Comparison of ENCODE assay signal across 8 mouse cellular contexts in genomic region chr15:11038476-11038875, GRCm38 (mm10). TPM values are rescaled to one million over a fixed set of nuclear protein-coding genes. Genes with fewer than 3 reads are reported as not detected.
A peak's percentile ranks its signal among the peaks of the same experiment; 100 is the strongest.
DNase-seq lines count a peak whose midpoint lies in the region; ATAC-seq lines count a peak whose summit lies in the region.

No protein-coding gene starts in this region.

- peaks cover 17% of the 10 kb centered on the region for H3K4me1 ChIP-seq in midbrain, embryonic 11.5 days (ENCODE audit: control insufficient read depth, insufficient read depth, low read length)
- H3K4me1 ChIP-seq in midbrain, embryonic 13.5 days (replicated peaks), result peaks cover 25% of the 10 kb centered on the region
- peaks cover 25% of the 10 kb centered on the region for H3K4me1 ChIP-seq in hindbrain, embryonic 13.5 days (replicated peaks)
- H3K4me1 ChIP-seq in limb, embryonic 13.5 days, result peaks cover 28% of the 10 kb centered on the region

- peaks cover 44% of the 10 kb centered on the region for H3K27me3 ChIP-seq in midbrain, embryonic 11.5 days (ENCODE audit: control insufficient read depth, insufficient read depth, low read length)
- H3K27me3 ChIP-seq in midbrain, embryonic 13.5 days, result peaks cover 54% of the 10 kb centered on the region
- H3K27me3 ChIP-seq in hindbrain, embryonic 13.5 days, result peaks cover 52% of the 10 kb centered on the region
- H3K27me3 ChIP-seq in limb, embryonic 13.5 days, result peaks cover 49% of the 10 kb centered on the region

- WGBS in midbrain, embryonic 11.5 days, result 3% methylated on average over 12 of the region's 12 CpGs
- WGBS in midbrain, embryonic 13.5 days, result 3% methylated on average over 12 of the region's 12 CpGs
- 2% methylated on average over 12 of the region's 12 CpGs for WGBS in hindbrain, embryonic 13.5 days
- 2% methylated on average over 12 of the region's 12 CpGs for WGBS in limb, embryonic 13.5 days

- DNase-seq in cerebellum, adult 18-20 months, result peak; percentile 5 to 42
- no peak for DNase-seq in cerebellum, adult 11-12 months
- DNase-seq in midbrain, embryonic 11.5 days (ENCODE audit: low spot score, missing footprints), result peak; percentile 98
- peak; percentile 13 for DNase-seq in c-Kit-positive CD71-positive TER-119-positive erythroid progenitor cells, embryonic 14.5 days (ENCODE audit: low spot score)
- peak; percentile 40 for DNase-seq in skeletal muscle tissue, adult 2 months (ENCODE audit: low read depth, low spot score)

- H3K4me2 ChIP-seq in midbrain, embryonic 11.5 days, result no peak overlapping the region
- H3K4me2 ChIP-seq in midbrain, embryonic 13.5 days (replicated peaks), result no peak overlapping the region
- peak overlapping the region; percentile 80; the same call in 1 of the 2 replicates for H3K4me2 ChIP-seq in hindbrain, embryonic 13.5 days
- H3K4me2 ChIP-seq in limb, embryonic 13.5 days (replicated peaks), result peak overlapping the region; percentile 25; the same call in 1 of the 2 replicates

- ATAC-seq in midbrain, embryonic 11.5 days (ENCODE audit: low FRiP score), result no peak
- ATAC-seq in midbrain, embryonic 13.5 days, result no peak
- ATAC-seq in hindbrain, embryonic 13.5 days (ENCODE audit: low FRiP score), result no peak
- ATAC-seq in limb, embryonic 13.5 days (ENCODE audit: low FRiP score, low read depth), result no peak

- no peak overlapping the region for H3K27ac ChIP-seq in midbrain, embryonic 11.5 days (ENCODE audit: low read depth, low read length)
- H3K27ac ChIP-seq in midbrain, embryonic 13.5 days, result no peak overlapping the region
- H3K27ac ChIP-seq in hindbrain, embryonic 13.5 days, result no peak overlapping the region
- no peak overlapping the region for H3K27ac ChIP-seq in limb, embryonic 13.5 days

- H3K9me3 ChIP-seq in midbrain, embryonic 11.5 days (ENCODE audit: control insufficient read depth, low read length), result no peaks in the 10 kb centered on the region
- H3K9me3 ChIP-seq in midbrain, embryonic 13.5 days, result no peaks in the 10 kb centered on the region
- no peaks in the 10 kb centered on the region for H3K9me3 ChIP-seq in hindbrain, embryonic 13.5 days
- H3K9me3 ChIP-seq in limb, embryonic 13.5 days, result no peaks in the 10 kb centered on the region

- no peak overlapping the region for H3K4me3 ChIP-seq in midbrain, embryonic 11.5 days (ENCODE audit: low read depth, low read length)
- no peak overlapping the region for H3K4me3 ChIP-seq in midbrain, embryonic 13.5 days (replicated peaks)
- H3K4me3 ChIP-seq in hindbrain, embryonic 13.5 days, result no peak overlapping the region; the same call in 1 of the 2 replicates
- no peak overlapping the region for H3K4me3 ChIP-seq in limb, embryonic 13.5 days

- no peaks in the 10 kb centered on the region for H3K36me3 ChIP-seq in midbrain, embryonic 11.5 days (ENCODE audit: control insufficient read depth, insufficient read depth, low read length)
- no peaks in the 10 kb centered on the region for H3K36me3 ChIP-seq in midbrain, embryonic 13.5 days
- no peaks in the 10 kb centered on the region for H3K36me3 ChIP-seq in hindbrain, embryonic 13.5 days
- H3K36me3 ChIP-seq in limb, embryonic 13.5 days, result no peaks in the 10 kb centered on the region

- no peak overlapping the region for H3K9ac ChIP-seq in midbrain, embryonic 11.5 days (ENCODE audit: low read length)
- H3K9ac ChIP-seq in midbrain, embryonic 13.5 days (replicated peaks), result no peak overlapping the region
- no peak overlapping the region for H3K9ac ChIP-seq in hindbrain, embryonic 13.5 days
- H3K9ac ChIP-seq in limb, embryonic 13.5 days, result no peak overlapping the region

RNA-seq across cellular contexts. Expression of gene Rxfp3, which starts 0.7 kb away (rescaled TPM):
- 1.0 and 1.4 TPM in 2 replicates for polyA plus RNA-seq in midbrain, embryonic 11.5 days (2014; fragmentation: Nextera tagmentation; extraction: Ambion mirVana)
- polyA plus RNA-seq in midbrain, embryonic 13.5 days (2015; fragmentation: Nextera tagmentation; extraction: Ambion mirVana), result 1.2 and 1.3 TPM in 2 replicates
- polyA plus RNA-seq in hindbrain, embryonic 13.5 days (2015; fragmentation: Nextera tagmentation; extraction: Ambion mirVana), result 3.9 and 4.2 TPM in 2 replicates
- polyA plus RNA-seq in limb, embryonic 13.5 days (2015; fragmentation: Nextera tagmentation; extraction: Ambion mirVana), result 1.1 and 1.4 TPM in 2 replicates

RNA-seq across cellular contexts. Expression of gene Adamts12, which starts 26.1 kb away (rescaled TPM):
- polyA plus RNA-seq in midbrain, embryonic 11.5 days (2014; fragmentation: Nextera tagmentation; extraction: Ambion mirVana), result 2.3 and 2.9 TPM in 2 replicates
- polyA plus RNA-seq in midbrain, embryonic 13.5 days (2015; fragmentation: Nextera tagmentation; extraction: Ambion mirVana), result 1.4 and 1.5 TPM in 2 replicates
- 2.1 and 2.4 TPM in 2 replicates for polyA plus RNA-seq in hindbrain, embryonic 13.5 days (2015; fragmentation: Nextera tagmentation; extraction: Ambion mirVana)
- 4.8 and 4.9 TPM in 2 replicates for polyA plus RNA-seq in limb, embryonic 13.5 days (2015; fragmentation: Nextera tagmentation; extraction: Ambion mirVana)

RNA-seq across cellular contexts. Expression of gene Slc45a2, which starts 38.0 kb away (rescaled TPM):
- 0.08 and 0.22 TPM in 2 replicates for polyA plus RNA-seq in midbrain, embryonic 11.5 days (2014; fragmentation: Nextera tagmentation; extraction: Ambion mirVana)
- polyA plus RNA-seq in midbrain, embryonic 13.5 days (2015; fragmentation: Nextera tagmentation; extraction: Ambion mirVana), result 0.09 TPM in 1 of 2 replicates, not detected in the other
- polyA plus RNA-seq in hindbrain, embryonic 13.5 days (2015; fragmentation: Nextera tagmentation; extraction: Ambion mirVana), result 0.09 and 0.17 TPM in 2 replicates
- polyA plus RNA-seq in limb, embryonic 13.5 days (2015; fragmentation: Nextera tagmentation; extraction: Ambion mirVana), result 0.23 and 0.38 TPM in 2 replicates

RNA-seq across cellular contexts. Expression of gene Amacr, which starts 56.9 kb away (rescaled TPM):
- polyA plus RNA-seq in midbrain, embryonic 11.5 days (2014; fragmentation: Nextera tagmentation; extraction: Ambion mirVana), result 10.1 and 11.9 TPM in 2 replicates
- polyA plus RNA-seq in midbrain, embryonic 13.5 days (2015; fragmentation: Nextera tagmentation; extraction: Ambion mirVana), result 8.8 and 9.3 TPM in 2 replicates
- 9.6 and 12.8 TPM in 2 replicates for polyA plus RNA-seq in hindbrain, embryonic 13.5 days (2015; fragmentation: Nextera tagmentation; extraction: Ambion mirVana)
- 21.2 and 21.3 TPM in 2 replicates for polyA plus RNA-seq in limb, embryonic 13.5 days (2015; fragmentation: Nextera tagmentation; extraction: Ambion mirVana)

Comparison
In these comparisons a context has a peak if more than half of its experiments do, and no peak if none do; other contexts are left out.
1. H3K4me2 ChIP-seq: peak in hindbrain, embryonic 13.5 days (single experiment) and limb, embryonic 13.5 days (single experiment); none in midbrain, embryonic 11.5 days (single experiment) and midbrain, embryonic 13.5 days (single experiment).